Mouse (Mus musculus) midbrain, embryonic 15.5 days (tissue): ENCODE data around the gene Tmem86a. TPM values are rescaled to one million over a fixed set of nuclear protein-coding genes. Genes with fewer than 3 reads are reported as not detected.

ENCODE experiments used
- ATAC-seq: fragments of 200-750 bp; cut with Nextera tagmentation; replicated peaks from 2 replicates; pipeline ENCODE4 v1.8.0; 2017; ENCODE audit warnings: moderate TSS enrichment
- H3K27ac ChIP-seq: fragments of 300-500 bp; sonication (generic); 2 replicates; pipeline ENCODE4 v1.5.1; 2015; ENCODE audit warnings: mild to moderate bottlenecking, inconsistent platforms
- H3K27me3 ChIP-seq: fragments of 300-500 bp; sonication (generic); replicated peaks from 2 replicates; pipeline ENCODE4 v1.6.1; 2015; ENCODE audit warnings: inconsistent platforms
- H3K36me3 ChIP-seq: fragments of 300-500 bp; sonication (generic); replicated peaks from 2 replicates; pipeline ENCODE4 v1.6.1; 2015; ENCODE audit warnings: inconsistent platforms
- H3K4me1 ChIP-seq: fragments of 300-500 bp; sonication (generic); 2 replicates; pipeline ENCODE4 v1.6.1; 2015; ENCODE audit warnings: inconsistent platforms
- H3K4me2 ChIP-seq: fragments of 300-500 bp; sonication (generic); 2 replicates; pipeline ENCODE4 v1.6.1; 2015; ENCODE audit warnings: inconsistent platforms, mild to moderate bottlenecking, moderate library complexity
- H3K4me3 ChIP-seq: fragments of 300-500 bp; sonication (generic); 2 replicates; pipeline ENCODE4 v1.5.1; 2015; ENCODE audit warnings: mild to moderate bottlenecking, inconsistent platforms
- H3K9ac ChIP-seq: fragments of 300-500 bp; sonication (generic); 2 replicates; pipeline ENCODE4 v1.6.1; 2015; ENCODE audit warnings: mild to moderate bottlenecking, inconsistent platforms
- H3K9me3 ChIP-seq: fragments of 300-500 bp; sonication (generic); 2 replicates; pipeline ENCODE4 v1.6.1; 2016; ENCODE audit warnings: inconsistent platforms
- WGBS: fragments of 180-500 bp; shearing (Covaris S2); methylation state at CpG from one replicate; pipeline ENCODE4 v1.1.7; 2015; ENCODE audit warnings: mixed read lengths; 5-methylcytosine and 5-hydroxymethylcytosine counted together
- polyA plus RNA-seq: library from polyadenylated mRNA; unstranded; fragments of >200 nt; fragmentation: Nextera tagmentation; extraction: Ambion mirVana; gene quantifications from 2 replicates; pipeline ENCODE4 v1.2.1, GENCODE M21; 2015

Gene Tmem86a
- 28.3 and 29.3 TPM in 2 replicates for polyA plus RNA-seq

DNA sequence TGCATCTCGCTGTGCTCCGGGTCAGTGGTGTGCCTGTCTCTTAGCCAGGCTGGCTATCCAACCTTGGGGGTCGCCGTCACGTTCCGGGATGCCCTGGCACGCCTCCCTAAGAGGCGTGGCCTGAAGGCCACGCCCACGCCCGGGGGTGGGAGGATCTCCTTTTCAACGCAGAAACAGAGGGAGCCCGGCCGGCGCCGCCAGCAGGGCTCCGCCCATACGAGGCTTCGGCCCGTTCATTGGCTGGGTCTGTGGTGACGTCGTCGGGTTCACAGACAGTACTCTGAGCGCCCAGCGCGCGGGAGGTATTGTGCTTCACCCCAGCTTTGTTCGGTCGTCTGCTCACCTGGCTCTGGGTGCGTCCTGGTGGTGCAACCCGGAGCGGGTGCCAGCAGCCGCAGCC lies at the start of gene Tmem86a:
Tmem86a (plus strand) TSS at position 236 of the 400 bp plus-strand sequence.
- Histone ChIP-seq H3K4me3 (peak within 1 kb of the TSS; percentile 91), H3K36me3 (no peaks in the 10 kb centered on the region), H3K27me3 (no peaks in the 10 kb centered on the region), H3K9ac (peak within 1 kb of the TSS; percentile 92), H3K4me1 (peaks cover 22% of the 10 kb centered on the region), H3K27ac (peak within 1 kb of the TSS; percentile 92), H3K9me3 (no peaks in the 10 kb centered on the region), H3K4me2 (peak within 1 kb of the TSS; percentile 90)
- under 1% methylated on average over 33 of the region's 33 CpGs for WGBS
- peak; percentile 99 for ATAC-seq

DNA sequence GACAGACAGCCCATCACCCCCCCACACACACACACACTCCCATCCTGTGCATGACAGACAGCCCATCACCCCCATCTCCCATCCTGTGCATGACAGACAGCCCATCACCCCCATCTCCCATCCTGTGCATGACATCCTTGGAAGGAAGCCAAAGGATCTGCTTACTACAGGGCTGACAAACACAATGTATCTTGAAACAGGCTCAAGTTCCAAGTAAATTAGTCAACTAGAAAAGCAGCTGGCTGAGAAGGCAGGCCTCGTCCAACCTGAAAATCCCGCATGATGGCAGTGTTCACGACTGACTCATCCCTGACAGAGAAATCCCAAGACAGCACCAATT lies 49.8 kb upstream of the Tmem86a start:
- H3K27ac ChIP-seq = no peak overlapping the region
- peaks cover 36% of the 10 kb centered on the region for H3K4me1 ChIP-seq

DNA sequence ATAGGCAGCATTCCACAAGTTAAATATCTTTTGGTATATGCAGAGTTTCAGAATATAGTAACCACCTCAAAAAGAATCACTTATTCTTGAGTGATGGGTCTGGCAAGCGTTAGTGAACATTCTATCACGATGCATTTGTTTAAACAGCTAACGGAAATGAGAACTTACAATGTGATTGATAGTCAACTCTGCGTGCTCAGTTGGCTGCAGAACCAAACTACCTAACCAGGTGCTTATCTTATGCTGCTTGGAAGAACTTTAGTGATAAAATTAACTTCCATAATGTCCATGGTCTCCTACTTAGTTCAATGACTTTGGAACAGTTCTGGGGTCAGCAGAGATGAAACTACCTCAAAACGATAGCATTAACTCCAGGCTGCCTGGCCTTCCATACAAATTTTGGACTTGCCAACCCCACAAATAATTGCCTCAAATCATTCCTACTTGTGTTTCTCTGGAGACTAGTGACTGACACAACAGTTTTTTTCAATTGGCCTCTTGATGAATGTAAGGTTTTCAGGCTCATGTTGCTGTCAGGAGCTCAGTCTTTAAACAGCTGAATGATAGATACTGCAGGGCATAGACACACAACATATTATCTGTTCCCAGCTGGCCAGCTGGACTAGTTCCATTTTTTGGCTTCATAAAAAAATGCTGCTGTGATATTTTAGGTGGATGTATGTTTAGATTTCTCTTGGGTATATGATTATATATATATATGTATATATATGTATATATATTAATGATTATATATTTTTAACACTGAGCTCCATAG lies 49.1 kb upstream of the Tmem86a start:
- Histone ChIP-seq H3K4me3 (no peak overlapping the region), H3K9me3 (no peaks in the 10 kb centered on the region), H3K27ac (no peak overlapping the region), H3K36me3 (peaks cover 17% of the 10 kb centered on the region; the same call in 1 of the 2 replicates), H3K4me1 (peaks cover 38% of the 10 kb centered on the region), H3K27me3 (no peaks in the 10 kb centered on the region), H3K9ac (no peak overlapping the region), H3K4me2 (no peak overlapping the region)
- WGBS = 84% methylated on average over 5 of the region's 5 CpGs
- no peak for ATAC-seq

More for the DNA sequence above, 49.8 kb upstream of the Tmem86a start:
- WGBS = 43% methylated on average over 3 of the region's 3 CpGs
- Histone ChIP-seq H3K4me2 (no peak overlapping the region), H3K36me3 (peaks cover 17% of the 10 kb centered on the region; the same call in 1 of the 2 replicates), H3K9me3 (no peaks in the 10 kb centered on the region), H3K4me3 (no peak overlapping the region), H3K9ac (no peak overlapping the region), H3K27me3 (no peaks in the 10 kb centered on the region)
- no peak; the same call in 1 of the 2 replicates for ATAC-seq

DNA sequence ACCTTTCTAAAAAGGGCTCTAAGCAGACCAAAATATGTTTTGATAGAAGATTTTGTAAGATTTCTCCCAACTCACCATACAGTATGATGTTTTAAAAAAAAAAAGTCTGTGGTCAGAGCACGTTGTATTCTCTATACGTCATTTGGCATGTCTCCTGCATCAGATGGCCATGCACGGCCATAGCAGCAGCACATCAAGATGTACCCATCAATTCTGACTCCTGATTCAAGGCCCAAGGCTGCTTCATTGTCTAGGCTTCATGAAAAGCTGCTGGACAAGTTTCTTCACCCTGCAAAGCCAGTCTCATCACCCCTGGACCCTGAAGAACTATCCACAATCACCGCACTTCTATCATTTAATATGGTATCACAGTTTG lies 48.5 kb upstream of the Tmem86a start:
- Histone ChIP-seq H3K4me1 (peaks cover 43% of the 10 kb centered on the region), H3K9ac (no peak overlapping the region), H3K27me3 (no peaks in the 10 kb centered on the region), H3K4me3 (no peak overlapping the region), H3K36me3 (peaks cover 17% of the 10 kb centered on the region; the same call in 1 of the 2 replicates), H3K9me3 (no peaks in the 10 kb centered on the region), H3K4me2 (no peak overlapping the region), H3K27ac (no peak overlapping the region)
- no peak for ATAC-seq
- WGBS = 57% methylated on average over 4 of the region's 4 CpGs

DNA sequence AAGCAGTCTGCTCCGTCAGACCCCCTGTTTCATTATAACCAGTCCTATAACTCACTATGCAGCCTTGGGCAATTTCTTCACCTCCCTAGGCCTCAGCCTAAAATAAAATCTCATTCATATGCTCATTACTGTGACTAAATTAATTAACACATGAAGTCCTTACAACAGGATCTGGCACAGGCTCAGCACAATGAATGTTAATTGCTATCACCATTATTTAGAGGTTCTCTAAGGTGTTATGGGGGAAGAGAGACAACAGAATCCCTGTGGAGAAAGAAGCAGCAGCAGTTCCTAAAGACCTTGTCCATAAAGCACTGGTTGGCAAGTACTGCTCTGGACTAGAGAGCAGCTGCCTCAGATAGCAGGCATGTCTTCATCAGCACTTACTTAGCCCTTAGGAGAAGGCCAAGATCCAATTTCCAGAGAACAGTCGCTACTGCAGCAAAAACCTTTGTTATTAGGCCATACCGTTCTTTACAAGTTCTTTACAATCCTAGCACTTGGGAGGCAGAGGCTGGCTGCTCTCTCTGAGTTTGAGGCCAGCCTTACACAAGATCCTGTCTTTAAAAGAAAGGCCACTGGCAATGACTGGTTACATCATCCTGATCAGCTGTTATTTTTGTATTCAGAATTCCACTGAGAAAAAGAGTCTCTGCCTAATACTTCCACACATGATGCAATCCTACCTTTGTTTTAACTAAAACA lies 46.8 kb upstream of the Tmem86a start:
- no peak overlapping the region for H3K27ac ChIP-seq
- WGBS = 25% methylated on average over 3 of the region's 3 CpGs
- no peak for ATAC-seq
- no peak overlapping the region for H3K4me2 ChIP-seq
- H3K4me3 ChIP-seq = no peak overlapping the region
- H3K9ac ChIP-seq = no peak overlapping the region
- H3K36me3 ChIP-seq = 0 out of 2 replicates have a peak, but pooled peaks cover 1% of the 10 kb centered on the region
- peaks cover 51% of the 10 kb centered on the region for H3K4me1 ChIP-seq
- no peaks in the 10 kb centered on the region for H3K9me3 ChIP-seq
- H3K27me3 ChIP-seq = no peaks in the 10 kb centered on the region

DNA sequence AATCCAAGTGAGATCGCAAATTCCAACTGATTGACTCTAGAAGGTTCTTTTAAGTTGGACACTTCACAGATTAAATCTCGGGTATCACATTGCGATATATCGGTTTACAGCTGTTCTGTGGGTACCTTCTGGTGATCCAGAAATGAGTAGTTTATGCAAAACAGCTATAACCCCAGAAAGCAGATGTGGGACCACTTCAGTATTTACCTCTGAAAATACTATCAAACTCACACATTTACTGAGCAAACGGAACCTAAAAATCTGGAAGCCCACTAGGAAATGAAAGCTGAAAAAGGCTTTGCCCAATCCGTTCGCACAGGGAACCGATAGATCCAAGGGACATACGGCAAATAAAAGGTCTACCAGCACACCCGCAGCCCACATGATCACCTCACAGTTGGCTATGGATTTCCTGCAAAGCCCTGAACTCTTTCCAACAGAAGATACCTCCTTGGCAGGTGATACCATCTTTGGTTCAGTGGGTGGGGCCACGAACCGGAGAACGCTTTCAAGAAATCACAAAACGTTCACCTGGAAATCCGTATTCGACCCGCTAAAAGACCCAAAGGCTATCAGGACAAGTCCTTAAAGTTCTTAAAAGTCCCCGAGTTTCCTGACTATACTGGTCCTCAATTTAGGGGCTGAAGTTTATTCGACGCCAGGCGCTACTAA lies 43.2 kb upstream of the Tmem86a start:
- peak overlapping the region; percentile 66 for H3K9ac ChIP-seq
- peak overlapping the region; percentile 75 for H3K4me2 ChIP-seq
- no peaks in the 10 kb centered on the region for H3K27me3 ChIP-seq
- H3K36me3 ChIP-seq = no peaks in the 10 kb centered on the region
- H3K4me3 ChIP-seq = peak overlapping the region; percentile 90
- no peak for ATAC-seq
- WGBS = 21% methylated on average over 21 of the region's 21 CpGs
- H3K27ac ChIP-seq = peak overlapping the region; percentile 88
- no peaks in the 10 kb centered on the region for H3K9me3 ChIP-seq
- peaks cover 53% of the 10 kb centered on the region for H3K4me1 ChIP-seq

DNA sequence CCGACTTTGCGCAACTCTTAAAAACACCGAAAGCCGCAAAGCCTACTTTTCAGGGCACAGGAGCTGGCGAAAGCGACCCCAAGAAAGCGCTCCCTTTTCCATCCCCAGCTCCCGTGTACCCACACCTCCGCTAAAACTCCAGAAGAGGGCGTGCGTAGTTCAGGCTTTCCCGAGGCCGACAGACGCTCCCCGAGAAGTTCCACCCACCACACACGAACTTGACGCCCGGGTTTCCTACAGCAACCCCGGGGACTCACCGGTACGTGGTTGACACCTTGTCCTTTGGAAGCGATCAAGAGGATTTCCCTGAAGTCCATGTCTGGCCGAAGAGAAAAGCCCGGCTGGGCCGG lies 42.6 kb upstream of the Tmem86a start:
- under 1% methylated on average over 25 of the region's 25 CpGs for WGBS
- Histone ChIP-seq H3K4me1 (peaks cover 48% of the 10 kb centered on the region), H3K9me3 (no peaks in the 10 kb centered on the region), H3K4me3 (peak overlapping the region; percentile 90), H3K27me3 (no peaks in the 10 kb centered on the region), H3K27ac (peak overlapping the region; percentile 88), H3K36me3 (no peaks in the 10 kb centered on the region), H3K9ac (peak overlapping the region; percentile 66), H3K4me2 (peak overlapping the region; percentile 75)
- ATAC-seq = peak; percentile 70

DNA sequence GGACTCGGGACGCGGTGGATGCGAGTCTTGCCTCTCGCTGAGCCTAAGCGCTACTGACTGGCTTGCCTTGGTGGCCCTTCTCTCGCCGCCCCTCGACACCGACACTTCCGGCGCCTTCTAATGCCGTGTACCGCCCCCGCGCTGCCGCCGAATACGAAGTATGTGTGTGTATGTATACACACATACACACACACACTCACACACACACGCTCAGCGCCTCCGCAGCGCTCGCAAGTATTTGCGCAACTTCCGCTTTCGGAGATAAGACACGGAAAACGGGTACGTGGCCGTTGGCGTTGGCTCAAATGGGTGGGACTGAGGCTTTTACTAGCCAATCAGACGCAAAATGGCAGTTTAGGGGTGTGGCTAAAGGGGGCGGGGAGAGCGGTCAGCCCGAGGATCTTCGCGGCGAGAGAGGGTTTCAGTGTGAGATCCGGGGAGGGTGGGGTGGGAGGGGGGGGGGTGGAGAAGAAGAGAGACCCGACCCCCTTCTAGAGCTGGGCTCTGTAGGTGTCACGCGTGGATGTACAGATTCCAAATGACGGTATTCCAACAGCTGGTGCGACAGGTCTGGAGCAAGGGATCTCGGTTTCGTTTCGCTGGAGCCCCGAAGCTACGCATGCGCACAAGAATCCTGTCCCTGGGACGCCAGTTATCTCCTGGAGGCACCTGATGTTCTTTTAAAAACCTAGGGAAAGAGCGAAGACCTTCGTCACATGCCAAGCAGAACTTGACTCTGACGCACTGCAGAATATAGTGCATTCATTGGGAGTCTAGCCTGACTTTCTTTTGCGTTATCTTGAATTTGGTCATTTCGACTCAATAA lies 42.0 kb upstream of the Tmem86a start, which contains the start of gene Spty2d1:
Spty2d1 (minus strand) TSS at position 244 of the 826 bp plus-strand sequence.
- peak within 1 kb of the TSS; percentile 88 for H3K27ac ChIP-seq
- peak within 1 kb of the TSS; percentile 66 for H3K9ac ChIP-seq
- H3K27me3 ChIP-seq = no peaks in the 10 kb centered on the region
- H3K9me3 ChIP-seq = no peaks in the 10 kb centered on the region
- peaks cover 45% of the 10 kb centered on the region for H3K4me1 ChIP-seq
- under 1% methylated on average over 56 of the region's 57 CpGs for WGBS
- peak within 1 kb of the TSS; percentile 75 for H3K4me2 ChIP-seq
- peak; percentile 98 for ATAC-seq
- H3K4me3 ChIP-seq = peak within 1 kb of the TSS; percentile 90
- H3K36me3 ChIP-seq = no peaks in the 10 kb centered on the region

DNA sequence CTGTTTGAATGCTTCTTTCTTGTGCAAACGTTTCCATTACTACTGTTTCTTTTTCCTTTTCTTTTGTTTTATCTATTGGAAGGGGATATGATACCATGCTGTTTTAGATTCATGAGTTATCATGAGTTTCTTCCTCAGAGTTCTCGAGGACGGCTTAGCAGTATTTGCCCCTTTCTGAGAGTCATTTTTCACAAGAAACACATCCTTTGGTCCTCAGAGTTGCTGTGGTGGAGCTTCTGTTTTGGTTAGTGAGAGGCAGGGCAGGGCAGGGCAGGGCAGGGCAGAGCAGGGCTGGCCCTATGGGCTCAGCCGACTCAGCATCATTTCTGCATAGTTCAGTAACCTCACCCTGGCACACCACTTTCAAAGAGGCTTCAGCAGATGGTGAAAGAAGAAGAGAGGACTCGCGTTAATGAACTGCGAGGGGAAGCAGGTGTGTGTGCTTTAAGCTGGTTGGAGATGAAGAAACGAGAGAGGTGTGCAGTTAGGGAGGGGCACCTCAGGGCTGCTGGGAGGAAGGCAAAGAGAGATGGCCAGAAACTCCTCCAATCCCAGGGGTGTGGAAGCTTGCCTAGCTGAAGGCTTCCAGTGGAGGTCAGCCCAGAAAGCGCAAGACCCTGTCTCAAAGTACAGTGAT lies 37.2 kb upstream of the Tmem86a start:
- 63% methylated on average over 9 of the region's 9 CpGs for WGBS
- Histone ChIP-seq H3K27ac (no peak overlapping the region), H3K4me1 (peaks cover 19% of the 10 kb centered on the region), H3K36me3 (no peaks in the 10 kb centered on the region), H3K27me3 (no peaks in the 10 kb centered on the region), H3K9me3 (no peaks in the 10 kb centered on the region), H3K9ac (no peak overlapping the region), H3K4me3 (no peak overlapping the region), H3K4me2 (no peak overlapping the region)
- no peak for ATAC-seq

DNA sequence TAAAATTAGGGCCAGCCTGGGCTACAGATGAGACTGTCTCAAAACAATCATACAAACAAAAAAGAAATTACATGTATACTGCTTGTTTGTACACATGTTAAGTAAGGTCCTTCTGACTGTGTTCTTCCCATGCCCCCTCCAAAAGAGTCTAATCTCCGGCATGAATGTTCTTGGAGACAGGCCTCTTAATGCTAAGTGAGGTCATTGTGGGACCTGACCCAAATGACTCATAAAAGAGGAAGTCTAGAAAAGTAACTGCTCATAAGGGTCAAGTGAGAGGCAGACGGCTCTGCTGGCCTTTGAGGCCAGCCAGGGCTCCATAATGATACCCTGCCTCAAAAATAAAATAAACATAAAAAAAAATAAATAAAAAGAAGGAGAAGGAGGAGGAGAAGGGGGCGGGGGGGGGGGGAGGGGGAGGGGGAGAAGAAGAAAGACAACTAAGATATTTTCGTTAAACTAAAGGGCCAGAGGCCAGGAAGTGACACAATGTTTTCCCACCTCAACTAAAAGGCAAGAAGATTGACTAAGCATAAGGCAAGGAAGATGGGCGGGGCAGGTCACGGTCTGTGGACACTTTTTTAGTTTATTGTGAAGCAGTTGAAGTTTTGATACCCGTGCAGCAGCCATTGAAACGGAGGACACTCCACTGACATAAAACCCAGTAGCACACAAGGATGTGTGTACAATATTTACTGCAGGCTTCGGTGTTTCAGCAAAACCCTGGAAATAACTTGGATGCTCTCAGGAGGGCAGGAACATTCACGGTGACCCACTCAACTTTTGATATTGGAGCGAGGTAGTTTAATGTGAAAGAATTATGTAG lies 35.6 kb upstream of the Tmem86a start:
- H3K4me3 ChIP-seq = no peak overlapping the region
- WGBS = 51% methylated on average over 10 of the region's 11 CpGs
- ATAC-seq = no peak
- no peaks in the 10 kb centered on the region for H3K36me3 ChIP-seq
- peaks cover 11% of the 10 kb centered on the region for H3K4me1 ChIP-seq
- H3K27ac ChIP-seq = no peak overlapping the region
- no peaks in the 10 kb centered on the region for H3K27me3 ChIP-seq
- H3K9ac ChIP-seq = no peak overlapping the region
- no peak overlapping the region for H3K4me2 ChIP-seq
- H3K9me3 ChIP-seq = no peaks in the 10 kb centered on the region
